Mouse (Mus musculus): Measurements from ENCODE around the gene Midn. TPM values are rescaled to one million over a fixed set of nuclear protein-coding genes. Genes with fewer than 3 reads are reported as not detected.
A peak's percentile ranks its signal among the peaks of the same experiment; 100 is the strongest.

Midn gene
- total RNA-seq, 2 experiments from 2014 or later: 158 to 163 TPM

- DNase-seq: no peak
- intact Hi-C loops (cut with DNase I): no loop called here
These were observed 24.0 kb upstream of the Midn start for GRCm38 (mm10) chr10:80123932-80124562.

- intact Hi-C loops (cut with DNase I): no loop called here
- DNase-seq: no peak
These were observed 20.2 kb upstream of the Midn start for GRCm38 (mm10) chr10:80127920-80128319.

- intact Hi-C loops (cut with DNase I): no loop called here
These were observed 18.2 kb upstream of the Midn start for GRCm38 (mm10) chr10:80129846-80130245.

GRCm38 (mm10) chr10:80130403-80131031 lies 17.6 kb upstream of the Midn start:
- intact Hi-C loops (cut with DNase I): no loop called here
- DNase-seq: no peak

More at GRCm38 (mm10) chr10:80129846-80130245, 18.2 kb upstream of the Midn start:
- no peak for DNase-seq

GRCm38 (mm10) chr10:80131316-80131951 lies 16.6 kb upstream of the Midn start:
- no peak for DNase-seq
- intact Hi-C loops (cut with DNase I): no loop called here

- no peak for DNase-seq
- intact Hi-C loops (cut with DNase I): no loop called here
These were observed 16.1 kb upstream of the Midn start for GRCm38 (mm10) chr10:80131952-80132350.

GRCm38 (mm10) chr10:80133226-80133849 lies 14.7 kb upstream of the Midn start:
- peak; percentile 59 for DNase-seq

GRCm38 (mm10) chr10:80134421-80134820 lies 13.7 kb upstream of the Midn start:
- intact Hi-C loops (cut with DNase I): no loop called here
- DNase-seq: no peak

More at GRCm38 (mm10) chr10:80133226-80133849, 14.7 kb upstream of the Midn start:
- intact Hi-C loops (cut with DNase I): no loop called here

GRCm38 (mm10) chr10:80135161-80135560 lies 12.9 kb upstream of the Midn start:
- intact Hi-C loops (cut with DNase I): no loop called here
- DNase-seq: no peak

- intact Hi-C loops (cut with DNase I): no loop called here
- DNase-seq: no peak
These were observed 12.4 kb upstream of the Midn start for GRCm38 (mm10) chr10:80135641-80136040.

GRCm38 (mm10) chr10:80136179-80136951 lies 11.7 kb upstream of the Midn start:
- intact Hi-C loops (cut with DNase I): no loop called here
- DNase-seq: no peak

- no peak for DNase-seq
- intact Hi-C loops (cut with DNase I): no loop called here
These were observed 11.0 kb upstream of the Midn start for GRCm38 (mm10) chr10:80136952-80137625.

GRCm38 (mm10) chr10:80137626-80138552 lies 10.2 kb upstream of the Midn start:
- no peak for DNase-seq
- intact Hi-C loops (cut with DNase I): no loop called here

- intact Hi-C loops (cut with DNase I): no loop called here
- DNase-seq: peak; percentile 66
These were observed 9.3 kb upstream of the Midn start, which contains the start of gene Atp5d for GRCm38 (mm10) chr10:80138553-80139438. TSS of gene Atp5d (plus strand) at chr10:80138632.

- intact Hi-C loops (cut with DNase I): no loop called here
- DNase-seq: no peak
These were observed 8.7 kb upstream of the Midn start for GRCm38 (mm10) chr10:80139439-80139775.

GRCm38 (mm10) chr10:80139975-80140665 lies 8.0 kb upstream of the Midn start:
- intact Hi-C loops (cut with DNase I): no loop called here
- DNase-seq: no peak

- no peak for DNase-seq
- intact Hi-C loops (cut with DNase I): no loop called here
These were observed 7.4 kb upstream of the Midn start, which contains the start of gene Cbarp for GRCm38 (mm10) chr10:80140666-80141035. TSS of gene Cbarp (minus strand) at chr10:80140835.

- intact Hi-C loops (cut with DNase I): no loop called here
- peak; percentile 95 for DNase-seq
These were observed 6.8 kb upstream of the Midn start for GRCm38 (mm10) chr10:80141243-80141642.
